Mouse (Mus musculus) liver, embryonic 14.5 days (tissue): ENCODE data around the gene Josd1. TPM values are rescaled to one million over a fixed set of nuclear protein-coding genes. Genes with fewer than 3 reads are reported as not detected.

Experiments
- ATAC-seq: fragments of 200-750 bp; cut with Nextera tagmentation; 2 replicates; pipeline ENCODE4 v1.8.0; 2017; ENCODE audit warnings: moderate number of reproducible peaks, mild to moderate bottlenecking, moderate library complexity; ENCODE audit not compliant: insufficient read depth
- DNase-seq, 3 experiments: peaks; one replicate each; pipeline ENCODE4 v3.0.0-alpha.2; 2012 to 2013; ENCODE audit warnings: low read depth in 3 of 3, low spot score in 3 of 3
- H3K27ac ChIP-seq: fragments of 300-500 bp; sonication (generic); 2 replicates; pipeline ENCODE4 v1.5.1; 2014; ENCODE audit warnings: moderate library complexity, mild to moderate bottlenecking, control low read depth, inconsistent platforms
- H3K27me3 ChIP-seq: fragments of 300-500 bp; sonication (generic); 2 replicates; pipeline ENCODE4 v1.6.1; 2014; ENCODE audit warnings: mild to moderate bottlenecking, low read length, moderate library complexity; ENCODE audit not compliant: control insufficient read depth, insufficient read depth
- H3K36me3 ChIP-seq: fragments of 300-500 bp; sonication (generic); replicated peaks from 2 replicates; pipeline ENCODE4 v1.6.1; 2014; ENCODE audit warnings: low read depth; ENCODE audit not compliant: control insufficient read depth, insufficient read depth
- H3K4me1 ChIP-seq, 2 experiments: fragments of 200-500 bp in 1 of 2; fragments of 300-500 bp in 1 of 2; sonication (generic) in 1 of 2; replicated peaks; 2 replicates each; pipeline ENCODE4 v1.6.1; 2012 to 2014; ENCODE audit warnings: antibody characterized with exemption in 1 of 2, inconsistent platforms in 1 of 2, low read length in 1 of 2; ENCODE audit not compliant: control insufficient read depth in 2 of 2, insufficient read depth in 2 of 2
- H3K4me2 ChIP-seq: fragments of 300-500 bp; sonication (generic); 2 replicates; pipeline ENCODE4 v1.6.1; 2014; ENCODE audit warnings: low read depth, mild to moderate bottlenecking, control low read depth, moderate library complexity
- H3K4me3 ChIP-seq, 2 experiments: fragments of 200-500 bp in 1 of 2; fragments of 300-500 bp in 1 of 2; sonication (generic) in 1 of 2; 2 replicates each; pipeline ENCODE4 v1.5.1; 2012 to 2014; ENCODE audit warnings: low read depth in 2 of 2, low read length in 2 of 2, mild to moderate bottlenecking in 2 of 2, control low read depth in 1 of 2, inconsistent platforms in 1 of 2, moderate library complexity in 1 of 2; ENCODE audit not compliant: insufficient read depth in 1 of 2
- H3K9ac ChIP-seq: fragments of 300-500 bp; sonication (generic); replicated peaks from 2 replicates; pipeline ENCODE4 v1.6.1; 2014; ENCODE audit warnings: mild to moderate bottlenecking, control low read depth, moderate library complexity
- H3K9me3 ChIP-seq: fragments of 300-500 bp; sonication (generic); 2 replicates; pipeline ENCODE4 v1.6.1; 2016; ENCODE audit warnings: low read length, mixed read lengths; ENCODE audit not compliant: control insufficient read depth
- CTCF ChIP-seq: IDR thresholded peaks from 2 replicates; pipeline ENCODE4 v1.5.1; 2016; ENCODE audit warnings: antibody characterized with exemption, low read depth, control low read depth
- EP300 ChIP-seq: IDR thresholded peaks from 2 replicates; pipeline ENCODE4 v1.6.1; 2016; ENCODE audit warnings: antibody characterized with exemption, low read depth
- WGBS: fragments of 180-500 bp; shearing (Covaris S2); extraction: QIAGEN DNeasy Blood & Tissue Kit; methylation state at CpG from one replicate; pipeline ENCODE4 v1.1.7; 2014; ENCODE audit not compliant: insufficient replicate concordance; 5-methylcytosine and 5-hydroxymethylcytosine counted together
- polyA plus RNA-seq, 2 experiments: library from polyadenylated mRNA; depleted of rRNA in 1 of 2; stranded (reverse) in 1 of 2; unstranded in 1 of 2; fragments of >200 nt; fragmentation: Nextera tagmentation in 1 of 2; extraction: Ambion mirVana in 1 of 2; gene quantifications; 2 replicates each; pipeline versions ENCODE4 v1.2.1 to v1.2.3; 2012 to 2014

The Josd1 gene
- polyA plus RNA-seq, 2 experiments: 13.2 to 19.7 TPM

GRCm38 (mm10) chr15:79720796-79721195, 33.1 kb upstream of the Josd1 start:
- Histone ChIP-seq H3K27me3 (no peaks in the 10 kb centered on the region), H3K4me3 (no peak overlapping the region), H3K36me3 (peaks cover 53% of the 10 kb centered on the region), H3K9me3 (no peaks in the 10 kb centered on the region), H3K4me1 (no peaks in the 10 kb centered on the region), H3K9ac (no peak overlapping the region), H3K27ac (no peak overlapping the region), H3K4me2 (no peak overlapping the region)
- DNase-seq (no peak), ATAC-seq (no peak)
- no peak for TF ChIP-seq CTCF
- TF ChIP-seq EP300: no peak
- 61% methylated on average over 4 of the region's 4 CpGs for WGBS

GRCm38 (mm10) chr15:79720267-79720666, 32.5 kb upstream of the Josd1 start:
- H3K36me3 ChIP-seq: peaks cover 53% of the 10 kb centered on the region
- H3K4me3 ChIP-seq: no peak overlapping the region
- DNase-seq: no peak
- no peak overlapping the region for H3K9ac ChIP-seq
- H3K9me3 ChIP-seq: no peaks in the 10 kb centered on the region
- no peak overlapping the region for H3K27ac ChIP-seq
- H3K4me1 ChIP-seq: no peaks in the 10 kb centered on the region
- no peak overlapping the region for H3K4me2 ChIP-seq
- TF ChIP-seq CTCF (no peak), EP300 (no peak)
- no peak for ATAC-seq
- WGBS: 89% methylated on average over 8 of the region's 8 CpGs
- no peaks in the 10 kb centered on the region for H3K27me3 ChIP-seq

GRCm38 (mm10) chr15:79716710-79717109, 29.0 kb upstream of the Josd1 start:
- 85% methylated on average over 6 of the region's 6 CpGs for WGBS
- H3K36me3 ChIP-seq: peaks cover 88% of the 10 kb centered on the region
- H3K4me1 ChIP-seq: no peaks in the 10 kb centered on the region
- no peak for DNase-seq
- no peak for ATAC-seq
- no peaks in the 10 kb centered on the region for H3K9me3 ChIP-seq
- H3K27ac ChIP-seq: no peak overlapping the region
- H3K4me3 ChIP-seq: no peak overlapping the region
- H3K4me2 ChIP-seq: no peak overlapping the region
- TF ChIP-seq CTCF: no peak
- no peak overlapping the region for H3K9ac ChIP-seq
- H3K27me3 ChIP-seq: no peaks in the 10 kb centered on the region

- Histone ChIP-seq H3K9ac (no peak overlapping the region), H3K27ac (no peak overlapping the region), H3K9me3 (no peaks in the 10 kb centered on the region), H3K27me3 (no peaks in the 10 kb centered on the region), H3K4me1 (no peaks in the 10 kb centered on the region), H3K4me3 (no peak overlapping the region), H3K36me3 (peaks cover 91% of the 10 kb centered on the region), H3K4me2 (no peak overlapping the region)
- DNase-seq (no peak), ATAC-seq (no peak)
- 88% methylated on average over 7 of the region's 7 CpGs for WGBS
- TF ChIP-seq EP300 (no peak), CTCF (no peak)
These were observed 27.9 kb upstream of the Josd1 start for GRCm38 (mm10) chr15:79715646-79716045.

- no peak overlapping the region for H3K4me2 ChIP-seq
- no peak overlapping the region for H3K27ac ChIP-seq
- H3K9me3 ChIP-seq: no peaks in the 10 kb centered on the region
- no peak overlapping the region for H3K4me3 ChIP-seq
- no peaks in the 10 kb centered on the region for H3K4me1 ChIP-seq
- ATAC-seq: no peak
- no peak for DNase-seq
- H3K9ac ChIP-seq: no peak overlapping the region
- peaks cover 66% of the 10 kb centered on the region for H3K36me3 ChIP-seq
- H3K27me3 ChIP-seq: no peaks in the 10 kb centered on the region
- 87% methylated on average over 5 of the region's 5 CpGs for WGBS
- peak; percentile 28 for TF ChIP-seq CTCF
- TF ChIP-seq EP300: no peak
These were observed 20.6 kb upstream of the Josd1 start for GRCm38 (mm10) chr15:79708229-79708822.
